Mouse (Mus musculus) brain, embryonic 14.5 days (tissue): ENCODE measurements around the gene Gpbp1.

Source experiments
- CTCF ChIP-seq: fragments of 200-500 bp; IDR thresholded peaks from 2 replicates; pipeline ENCODE4 v1.5.1; 2012; ENCODE audit warnings: inconsistent platforms, mild to moderate bottlenecking, moderate library complexity, borderline replicate concordance; ENCODE audit not compliant: insufficient read depth, insufficient read length; ENCODE audit errors: extremely low read depth
- POLR2A ChIP-seq: fragments of 200-500 bp; IDR thresholded peaks from 2 replicates; pipeline ENCODE4 v1.6.1; 2012; ENCODE audit warnings: mild to moderate bottlenecking, inconsistent platforms, borderline replicate concordance; ENCODE audit not compliant: poor library complexity, insufficient read depth, insufficient read length, severe bottlenecking; ENCODE audit errors: extremely low read depth

DNA sequence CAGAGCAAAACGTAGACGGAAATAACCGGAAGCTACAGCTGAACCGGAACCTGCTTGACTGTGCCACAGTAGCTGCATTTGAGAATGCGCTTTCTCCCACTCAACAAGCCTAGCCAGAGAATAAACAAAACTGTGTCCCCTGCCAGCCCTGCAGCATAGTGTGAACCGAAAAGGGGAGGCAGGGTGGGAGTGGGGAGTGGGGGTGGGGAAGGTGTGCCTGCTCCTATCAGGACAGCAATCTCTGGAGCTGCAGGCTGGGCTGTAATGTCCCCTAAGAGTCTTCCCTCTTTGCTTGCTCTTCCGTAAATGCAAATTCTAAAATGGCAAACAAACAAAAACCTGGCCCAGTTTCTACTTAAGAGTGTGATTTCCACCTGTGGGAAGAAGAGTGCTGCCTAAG is 92.8 kb downstream of the Gpbp1 start:
- TF ChIP-seq CTCF, result no peak
- no peak for TF ChIP-seq POLR2A
